Mouse (Mus musculus): ENCODE measurements at regions not wholly inside any gene's neighbourhood (a gene's known extent, or its start where the extent isn't known, plus 50 kb on each side); places are given as distances from the start of the nearest gene placed in this dataset.

DNA sequence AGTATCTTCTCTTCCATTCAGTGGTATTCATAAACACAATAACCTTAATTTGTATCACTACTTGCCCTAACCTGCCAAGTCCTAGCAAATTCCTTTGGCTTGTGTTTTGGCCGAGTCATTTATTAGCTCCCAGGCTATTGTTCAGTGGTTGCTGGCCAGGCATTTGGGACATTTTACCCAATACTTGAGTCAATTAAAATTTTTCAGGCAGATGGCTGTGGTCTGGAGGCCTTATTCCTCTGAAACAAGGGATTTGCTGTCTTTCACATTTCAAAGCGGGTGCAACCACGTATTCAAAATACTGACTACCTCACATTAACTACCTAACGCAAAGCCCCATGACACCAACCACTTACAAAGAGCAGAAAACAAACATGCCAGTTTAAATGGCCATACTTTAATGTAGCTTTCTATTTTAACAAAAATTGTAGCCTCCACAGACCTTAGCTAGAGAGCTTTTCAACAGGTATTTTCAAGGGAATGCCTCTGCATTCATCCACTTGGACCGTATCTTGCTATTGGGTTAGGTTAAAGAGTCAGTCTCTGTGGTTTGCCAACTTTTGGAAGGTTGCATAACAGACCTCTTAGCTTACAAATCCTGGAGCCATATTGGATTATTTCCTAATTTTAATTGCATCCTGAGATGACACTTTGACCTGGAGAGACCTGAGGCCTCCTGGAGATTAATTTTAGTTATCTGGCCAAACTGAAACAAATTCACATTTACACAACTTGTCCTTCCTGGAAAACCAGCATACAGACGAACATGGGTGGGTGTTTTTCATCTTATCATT is 224.7 kb upstream of the Fam241a start:
- DNase-seq: no peak

DNA sequence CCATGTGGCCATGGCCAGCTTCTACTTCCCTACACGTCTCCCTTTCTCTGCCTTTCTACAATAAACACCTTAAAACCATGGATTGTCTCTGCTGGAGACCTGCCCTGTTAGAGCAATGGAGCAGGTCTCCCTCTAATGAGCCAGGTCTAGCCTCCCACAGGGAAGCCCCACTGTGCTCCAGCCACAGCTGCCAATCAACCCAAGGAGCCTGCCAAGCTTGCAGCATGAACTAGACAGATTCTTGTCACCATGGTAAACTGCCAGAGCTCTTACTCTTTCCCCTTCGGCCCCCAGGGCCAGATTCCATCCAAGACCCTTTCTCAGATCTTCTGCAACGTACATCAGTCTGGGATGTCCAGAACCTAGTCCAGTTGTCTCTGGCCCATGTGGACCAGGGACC is 217.1 kb upstream of the Fam241a start:
- DNase-seq: no peak

DNA sequence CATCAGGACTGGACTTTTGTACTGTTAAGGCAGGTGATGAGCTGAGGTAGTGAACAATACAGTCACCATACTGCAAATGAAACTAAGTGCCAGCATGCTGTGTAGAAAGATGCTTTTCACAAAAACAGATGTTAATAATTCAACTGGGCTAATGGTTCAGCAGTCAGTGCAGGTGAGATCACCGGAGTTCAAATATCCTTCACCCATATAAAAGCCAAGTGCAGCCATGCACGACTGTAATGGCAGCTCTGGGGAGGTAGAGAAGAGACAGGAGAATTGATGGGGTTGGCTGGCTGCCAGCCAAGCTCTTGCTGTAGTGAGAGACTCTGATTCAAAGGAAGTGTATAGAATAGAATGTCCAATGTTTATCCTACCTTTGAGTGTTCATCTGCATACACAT is 214.3 kb upstream of the Fam241a start:
- DNase-seq: no peak

DNA sequence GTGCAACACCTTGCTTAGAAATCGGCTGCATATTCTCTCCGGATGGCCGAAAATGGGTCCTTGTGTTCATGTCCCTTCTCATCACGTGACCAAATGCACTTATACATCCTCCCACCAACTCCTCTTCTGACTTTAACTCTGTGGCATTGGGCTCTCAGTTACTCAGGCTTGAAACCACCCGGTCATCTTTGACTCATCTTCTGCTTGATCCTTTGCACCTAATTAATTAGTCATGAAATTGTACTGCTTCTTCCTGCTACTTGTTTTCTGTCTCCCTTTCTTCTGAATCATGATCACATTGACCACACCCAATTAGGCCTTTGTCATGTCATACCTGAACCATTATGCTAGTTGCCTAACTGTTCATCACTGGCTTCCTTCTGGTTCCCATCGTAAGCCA is 208.4 kb upstream of the Fam241a start:
- DNase-seq: no peak

GRCm38 (mm10) chr3:128093046-128093445 is 196.9 kb upstream of the Fam241a start:
- DNase-seq: no peak

DNA sequence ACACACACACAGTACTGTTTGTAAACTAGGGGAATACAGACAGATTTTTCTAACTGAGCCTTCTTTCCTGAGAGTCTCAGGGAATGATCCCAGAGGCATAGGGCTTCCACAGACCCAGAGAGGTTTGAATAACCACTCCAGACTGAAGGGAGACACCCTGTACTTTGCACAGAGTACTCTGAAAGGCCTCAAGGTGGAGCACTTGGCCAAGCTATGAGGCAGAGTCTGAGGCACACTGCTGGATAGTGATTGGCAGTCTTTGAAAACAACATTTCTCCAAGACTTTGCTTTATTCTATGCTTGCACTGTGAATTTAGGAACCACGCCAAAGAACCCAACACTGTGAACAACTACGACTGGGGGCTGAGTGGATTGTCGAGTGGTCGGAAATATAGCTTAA is 192.1 kb upstream of the Fam241a start:
- DNase-seq: peak; percentile 14

DNA sequence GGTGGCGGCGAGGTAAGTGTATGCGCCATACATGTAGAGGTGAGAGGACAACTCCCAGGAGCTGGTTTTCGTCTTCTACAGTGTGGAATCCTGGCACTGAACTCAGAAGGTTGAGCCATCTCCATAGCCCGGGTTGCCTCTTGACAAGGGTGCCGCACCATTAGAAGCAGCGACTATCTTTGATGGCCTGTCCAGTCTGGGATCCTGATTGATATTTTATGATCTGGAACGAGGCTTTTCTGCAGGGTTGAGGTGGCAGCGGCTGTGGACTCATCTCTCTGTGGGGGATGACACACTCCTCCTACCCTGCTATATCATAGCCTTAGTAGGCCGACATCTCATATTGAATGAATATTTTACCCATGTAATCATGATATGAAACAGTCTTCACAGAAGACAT is 191.0 kb upstream of the Fam241a start:
- no peak for DNase-seq

- no peak for DNase-seq
Measured at GRCm38 (mm10) chr3:128082463-128082862, 186.3 kb upstream of the Fam241a start.

DNA sequence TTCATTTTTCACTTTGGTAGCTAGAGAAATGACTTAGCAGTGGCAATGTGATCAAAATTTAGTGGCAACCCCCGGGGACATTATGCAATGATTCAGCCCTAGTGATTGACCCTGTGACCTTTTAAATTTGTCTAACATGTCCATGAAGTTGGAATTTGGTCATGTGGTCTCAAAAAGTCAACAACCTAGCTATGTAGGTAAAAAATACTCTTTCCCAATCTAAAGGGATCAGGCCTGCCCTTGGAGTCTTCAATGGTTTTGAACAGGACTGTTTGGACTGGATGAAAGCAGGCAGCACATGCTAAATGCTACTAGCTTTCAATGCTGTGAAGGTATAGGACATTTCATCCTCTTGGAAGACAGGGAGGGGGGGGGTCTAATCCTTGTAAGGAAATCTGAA is 185.3 kb upstream of the Fam241a start:
- no peak for DNase-seq

GRCm38 (mm10) chr3:128067861-128068260 is 171.7 kb upstream of the Fam241a start:
- no peak for DNase-seq

- DNase-seq: no peak
Measured at GRCm38 (mm10) chr3:128054031-128054430, 157.9 kb upstream of the Fam241a start.

GRCm38 (mm10) chr3:128043709-128044108 is 147.6 kb upstream of the Fam241a start:
- no peak for DNase-seq

- no peak for DNase-seq
Measured at GRCm38 (mm10) chr3:128040407-128041115, 144.4 kb upstream of the Fam241a start.

GRCm38 (mm10) chr3:128039185-128039584 is 143.1 kb upstream of the Fam241a start:
- DNase-seq: no peak

DNA sequence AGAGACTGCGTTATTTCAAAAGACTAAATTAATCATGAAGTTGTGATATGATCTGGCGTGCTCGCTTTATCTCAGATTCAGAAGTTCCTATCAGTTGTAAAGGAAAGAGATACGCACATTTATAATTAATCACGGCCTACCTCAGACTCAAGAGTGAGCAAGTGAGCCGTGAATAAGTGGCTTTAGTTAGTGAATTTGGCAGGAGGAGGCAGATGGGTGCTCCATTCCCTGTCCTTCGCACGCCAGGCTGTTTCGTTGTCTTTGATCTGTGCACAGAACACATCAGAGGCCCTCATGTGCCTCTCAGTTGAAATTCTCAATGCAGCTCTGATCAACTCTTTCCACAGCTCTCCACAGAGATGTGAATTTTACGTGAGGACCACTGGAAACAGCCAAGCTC is 140.4 kb upstream of the Fam241a start:
- no peak for DNase-seq

- DNase-seq: no peak
Measured at GRCm38 (mm10) chr3:128030352-128030751, 134.2 kb upstream of the Fam241a start.

GRCm38 (mm10) chr3:128029565-128029915 is 133.4 kb upstream of the Fam241a start:
- DNase-seq: no peak

DNA sequence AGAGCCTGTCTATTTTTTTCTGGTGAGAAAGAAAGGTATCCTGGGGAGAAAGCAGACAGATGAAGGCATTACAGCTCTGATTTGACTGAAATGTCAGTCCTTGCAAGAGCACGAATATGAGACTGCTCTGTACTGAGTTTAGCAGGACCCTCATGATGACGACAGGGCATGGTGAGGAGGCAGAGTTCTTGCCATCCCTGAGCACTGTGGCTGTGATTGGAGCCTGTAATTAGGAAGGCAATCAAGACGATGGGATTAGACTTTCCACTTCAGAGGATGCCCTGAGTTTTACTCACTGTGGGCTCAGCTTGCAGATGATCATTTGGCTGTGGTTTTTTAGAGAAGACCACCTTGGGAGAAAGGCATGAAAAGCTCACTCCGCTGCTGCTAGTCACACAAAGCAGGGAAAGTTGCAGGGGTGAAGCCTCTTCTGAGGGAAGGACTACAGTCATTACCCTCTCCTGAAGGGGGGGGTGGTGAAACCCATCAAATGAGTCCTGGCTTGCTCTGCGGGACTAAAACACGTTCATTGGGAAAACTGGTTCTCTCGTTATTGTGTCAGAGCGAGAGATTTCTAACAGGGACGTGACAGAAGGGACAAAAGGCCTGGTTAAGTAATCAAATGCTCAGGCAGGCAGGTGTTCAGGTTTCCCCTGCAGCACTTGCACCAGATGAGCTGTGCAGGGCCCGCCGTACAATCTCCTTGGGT is 132.9 kb upstream of the Fam241a start:
- no peak for DNase-seq

DNA sequence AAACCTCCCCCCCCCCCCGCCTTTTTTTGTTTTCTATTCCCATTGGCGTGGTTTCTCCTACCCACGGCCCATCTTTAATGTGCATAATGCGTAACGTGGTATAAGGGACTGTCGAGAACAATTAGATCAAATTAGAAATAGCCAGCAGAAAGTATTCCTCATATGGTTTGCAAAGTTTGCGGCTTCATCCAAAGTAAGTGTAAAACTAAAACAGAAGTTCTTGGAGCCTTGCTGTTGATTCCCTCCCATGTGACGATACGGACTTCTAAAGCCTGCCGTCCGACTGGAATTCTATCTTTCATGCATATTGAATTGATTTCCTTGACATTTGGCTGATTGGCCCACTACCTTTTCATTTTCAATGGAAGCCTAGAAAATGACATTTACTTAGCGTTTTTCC is 128.7 kb upstream of the Fam241a start:
- no peak for DNase-seq

DNA sequence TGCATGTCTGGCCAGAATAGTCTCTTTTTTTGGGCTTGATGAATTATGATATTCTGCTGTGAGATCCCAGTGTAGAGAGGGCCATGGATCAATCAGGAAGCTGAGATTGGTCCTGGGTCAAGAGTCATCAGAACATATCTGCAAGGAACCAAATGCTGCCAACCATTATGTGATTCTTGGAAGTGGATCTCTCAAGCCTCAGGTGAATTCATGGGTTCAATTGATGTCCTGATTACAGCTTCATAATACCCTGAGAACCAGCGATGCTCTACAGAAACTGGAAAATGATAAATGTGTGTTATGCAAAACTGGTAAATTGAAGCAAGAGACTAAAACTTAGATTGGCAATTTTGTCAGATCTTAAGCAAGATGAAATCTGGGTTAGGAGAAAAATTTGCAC is 118.8 kb upstream of the Fam241a start:
- DNase-seq: no peak

DNA sequence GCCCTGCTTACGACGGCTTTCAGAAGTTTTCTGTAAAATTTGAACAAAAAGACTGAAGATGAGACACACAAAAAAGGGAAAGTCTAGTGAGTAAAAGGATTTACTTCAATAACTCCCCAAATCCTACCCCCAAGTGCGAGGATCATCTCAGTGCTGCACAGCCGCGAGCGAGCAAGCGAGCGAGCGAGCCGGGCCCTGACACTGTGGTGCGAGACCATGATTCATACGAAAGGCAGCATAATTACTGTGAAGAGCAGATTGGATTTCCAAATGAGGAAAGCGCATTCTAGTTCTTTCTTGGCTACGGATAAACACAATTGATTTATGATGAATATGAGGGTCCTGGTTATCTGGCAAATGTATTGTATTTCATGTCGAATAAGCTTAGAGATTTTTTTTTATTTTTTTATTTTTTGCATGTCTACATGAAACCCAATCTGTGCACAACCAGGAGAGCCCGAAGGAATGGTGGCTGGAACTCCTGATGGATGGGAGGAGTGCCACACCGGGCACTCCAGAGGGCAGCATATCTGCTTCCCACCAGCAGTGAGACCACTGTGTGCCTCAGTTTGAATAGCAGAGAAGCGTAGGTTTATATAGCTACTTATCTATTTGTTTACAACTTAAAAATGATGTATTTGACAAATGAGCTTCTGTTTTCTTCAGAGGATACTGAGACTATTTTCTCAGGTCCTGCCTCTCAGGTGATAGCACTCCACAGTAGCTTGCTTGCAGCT is 106.9 kb upstream of the Fam241a start:
- DNase-seq: no peak

DNA sequence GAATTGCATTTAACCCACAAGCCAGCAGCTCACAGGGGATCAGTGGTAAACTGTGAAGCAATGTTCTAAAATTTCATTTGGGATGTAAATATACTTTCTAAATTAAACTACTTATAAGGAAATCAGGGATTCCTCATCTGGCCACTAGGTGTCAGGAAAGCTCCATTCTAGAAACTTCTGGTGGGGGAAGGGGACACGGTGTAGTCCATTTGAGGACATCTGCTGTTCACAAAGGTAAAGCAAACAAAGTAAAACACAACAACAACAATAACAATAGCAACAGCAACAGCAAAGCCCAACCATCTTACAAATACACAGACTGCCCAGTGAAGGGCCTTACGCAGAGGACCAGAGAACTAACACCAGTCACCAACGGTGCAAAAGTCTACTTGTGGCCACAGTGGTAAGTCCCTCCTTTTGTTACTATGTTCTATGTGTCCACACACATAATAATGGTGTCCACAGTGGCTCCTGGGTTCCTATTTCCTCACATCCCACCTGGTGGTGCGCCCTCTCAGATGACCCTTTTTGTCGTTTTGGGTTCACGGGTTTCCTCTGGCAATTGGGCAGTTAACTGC is 105.9 kb upstream of the Fam241a start:
- DNase-seq: peak; percentile 18
